Mouse (Mus musculus) kidney, embryonic 14.5 days (tissue): ENCODE results near the gene Dhx58. TPM values are rescaled to one million over a fixed set of nuclear protein-coding genes. Genes with fewer than 3 reads are reported as not detected.

Experiments used
- ATAC-seq: fragments of 200-750 bp; cut with Nextera tagmentation; 2 replicates; pipeline ENCODE4 v1.8.0; 2017; ENCODE audit warnings: moderate number of reproducible peaks, mild to moderate bottlenecking, moderate TSS enrichment, moderate library complexity; ENCODE audit not compliant: low FRiP score, low TSS enrichment
- H3K27ac ChIP-seq: fragments of 300-500 bp; sonication (generic); 2 replicates; pipeline ENCODE4 v1.5.1; 2014; ENCODE audit warnings: low read depth, mild to moderate bottlenecking, low read length, moderate library complexity, mixed read lengths
- H3K27me3 ChIP-seq: fragments of 300-500 bp; sonication (generic); 2 replicates; pipeline ENCODE4 v1.6.1; 2014; ENCODE audit warnings: mild to moderate bottlenecking, low read length; ENCODE audit not compliant: control insufficient read depth, insufficient read depth
- H3K36me3 ChIP-seq: fragments of 300-500 bp; sonication (generic); 2 replicates; pipeline ENCODE4 v1.6.1; 2014; ENCODE audit warnings: low read length, mixed read lengths; ENCODE audit not compliant: control insufficient read depth, insufficient read depth
- H3K4me1 ChIP-seq: fragments of 300-500 bp; sonication (generic); 2 replicates; pipeline ENCODE4 v1.6.1; 2014; ENCODE audit warnings: low read length, mixed read lengths; ENCODE audit not compliant: control insufficient read depth, insufficient read depth
- H3K4me2 ChIP-seq: fragments of 300-500 bp; sonication (generic); replicated peaks from 2 replicates; pipeline ENCODE4 v1.6.1; 2014; ENCODE audit warnings: low read depth, mild to moderate bottlenecking, low read length
- H3K4me3 ChIP-seq: fragments of 300-500 bp; sonication (generic); 2 replicates; pipeline ENCODE4 v1.5.1; 2014; ENCODE audit warnings: mild to moderate bottlenecking, low read length
- H3K9ac ChIP-seq: fragments of 300-500 bp; sonication (generic); 2 replicates; pipeline ENCODE4 v1.6.1; 2014; ENCODE audit warnings: low read depth, mild to moderate bottlenecking, low read length, moderate library complexity
- H3K9me3 ChIP-seq: fragments of 300-500 bp; sonication (generic); 2 replicates; pipeline ENCODE4 v1.6.1; 2016; ENCODE audit warnings: low read length; ENCODE audit not compliant: control insufficient read depth
- whole genome bisulfite sequencing: fragments of 180-500 bp; shearing (Covaris S2); extraction: QIAGEN DNeasy Blood & Tissue Kit; methylation state at CpG from one replicate; pipeline ENCODE4 v1.1.7; 2014; 5-methylcytosine and 5-hydroxymethylcytosine counted together
- polyA plus RNA-seq: library from polyadenylated mRNA; unstranded; fragments of >200 nt; fragmentation: Nextera tagmentation; extraction: Ambion mirVana; gene quantifications from 2 replicates; pipeline ENCODE4 v1.2.1, GENCODE M21; 2014

Gene Dhx58
- polyA plus RNA-seq, 1 experiment from 2014 or later: 3.2 TPM

- Histone ChIP-seq H3K27ac (no peak overlapping the region), H3K27me3 (no peaks in the 10 kb centered on the region), H3K36me3 (peaks cover 50% of the 10 kb centered on the region), H3K4me2 (no peak overlapping the region), H3K9ac (no peak overlapping the region), H3K9me3 (no peaks in the 10 kb centered on the region), H3K4me1 (peaks cover 15% of the 10 kb centered on the region), H3K4me3 (no peak overlapping the region)
- 90% methylated on average over 4 of the region's 4 CpGs for WGBS
- ATAC-seq: no peak
These were observed 14.8 kb upstream of the Dhx58 start for GRCm38 (mm10) chr11:100718866-100719265.

DNA sequence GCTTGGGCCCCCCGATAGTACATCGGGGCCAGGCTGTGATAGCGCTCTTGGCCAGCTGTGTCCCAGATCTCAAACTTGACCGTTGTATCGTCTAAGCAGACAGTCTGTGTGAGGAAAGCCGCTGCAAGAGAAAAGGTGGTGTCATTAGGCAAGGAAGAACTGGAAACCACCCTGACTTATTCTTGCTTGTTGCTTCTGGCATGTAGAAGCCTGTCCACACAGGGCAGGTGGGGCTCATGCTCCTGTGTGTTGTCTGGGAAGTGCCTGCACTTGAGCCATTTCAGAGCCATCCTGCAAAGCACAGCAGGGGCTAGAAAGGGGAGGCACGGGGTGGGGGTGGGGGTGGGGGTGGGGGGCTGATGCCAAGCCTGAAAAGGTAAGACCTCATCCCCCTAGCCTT is 14.4 kb upstream of the Dhx58 start:
- H3K4me3 ChIP-seq: no peak overlapping the region
- no peak overlapping the region for H3K4me2 ChIP-seq
- H3K9me3 ChIP-seq: no peaks in the 10 kb centered on the region
- no peak for ATAC-seq
- no peak overlapping the region for H3K27ac ChIP-seq
- H3K4me1 ChIP-seq: peaks cover 19% of the 10 kb centered on the region
- peaks cover 50% of the 10 kb centered on the region for H3K36me3 ChIP-seq
- 92% methylated on average over 7 of the region's 7 CpGs for WGBS
- H3K27me3 ChIP-seq: no peaks in the 10 kb centered on the region
- H3K9ac ChIP-seq: no peak overlapping the region

DNA sequence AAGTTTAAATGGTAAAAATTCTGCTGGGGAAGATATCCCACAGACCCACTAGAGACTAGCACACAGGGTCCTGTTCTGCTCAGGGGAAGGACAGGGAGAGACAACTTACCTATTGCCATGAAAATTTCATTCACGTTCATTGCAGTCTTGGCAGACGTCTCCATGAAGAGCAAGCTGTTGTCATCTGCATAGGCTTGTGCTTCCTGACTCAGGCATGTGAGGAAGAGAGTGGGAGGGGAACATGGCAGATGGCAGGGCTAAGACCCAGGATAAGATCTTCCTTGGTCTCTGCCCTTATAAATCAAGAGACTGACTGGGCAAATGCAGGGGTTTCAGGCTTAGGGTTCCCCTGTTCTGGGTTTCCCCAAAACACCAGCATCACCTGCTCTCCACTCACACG is 12.6 kb upstream of the Dhx58 start:
- H3K27me3 ChIP-seq: no peaks in the 10 kb centered on the region
- H3K4me2 ChIP-seq: no peak overlapping the region
- H3K36me3 ChIP-seq: peaks cover 50% of the 10 kb centered on the region
- H3K27ac ChIP-seq: no peak overlapping the region
- 88% methylated on average over 3 of the region's 3 CpGs for WGBS
- no peak overlapping the region for H3K9ac ChIP-seq
- no peak overlapping the region for H3K4me3 ChIP-seq
- H3K4me1 ChIP-seq: peaks cover 17% of the 10 kb centered on the region
- ATAC-seq: no peak
- H3K9me3 ChIP-seq: no peaks in the 10 kb centered on the region

GRCm38 (mm10) chr11:100714948-100715347 is 10.9 kb upstream of the Dhx58 start:
- H3K4me1 ChIP-seq: peaks cover 28% of the 10 kb centered on the region
- H3K9ac ChIP-seq: no peak overlapping the region
- ATAC-seq: no peak
- no peak overlapping the region for H3K4me2 ChIP-seq
- peaks cover 56% of the 10 kb centered on the region for H3K36me3 ChIP-seq
- H3K9me3 ChIP-seq: no peaks in the 10 kb centered on the region
- no peak overlapping the region for H3K4me3 ChIP-seq
- WGBS: 92% methylated on average over 6 of the region's 6 CpGs
- H3K27ac ChIP-seq: no peak overlapping the region
- H3K27me3 ChIP-seq: no peaks in the 10 kb centered on the region

DNA sequence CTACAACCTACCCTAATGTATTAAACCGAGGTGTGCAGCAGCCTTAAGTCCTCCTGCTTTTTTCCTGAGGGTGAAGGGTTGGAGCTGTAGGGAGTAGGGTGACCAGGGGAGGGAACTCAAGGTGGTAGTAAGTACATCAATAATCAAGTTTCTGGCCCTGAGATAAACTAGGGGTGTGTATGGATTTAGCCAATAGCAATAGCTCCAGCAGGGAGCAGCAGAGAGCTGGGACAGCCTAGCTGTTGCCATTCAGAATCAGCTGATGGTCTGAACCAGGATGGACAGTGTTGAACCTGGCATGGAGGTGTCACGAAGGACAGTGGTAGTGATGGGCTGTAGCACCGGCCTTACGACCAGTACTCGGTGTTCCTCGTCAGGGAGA is 10.5 kb upstream of the Dhx58 start:
- Histone ChIP-seq H3K36me3 (peaks cover 56% of the 10 kb centered on the region), H3K27ac (peak overlapping the region; percentile 67), H3K4me3 (no peak overlapping the region), H3K4me1 (peaks cover 28% of the 10 kb centered on the region), H3K9ac (no peak overlapping the region), H3K27me3 (no peaks in the 10 kb centered on the region), H3K9me3 (no peaks in the 10 kb centered on the region), H3K4me2 (peak overlapping the region; percentile 58)
- WGBS: 35% methylated on average over 6 of the region's 6 CpGs
- no peak for ATAC-seq

- peak within 1 kb of the TSS; percentile 50; the same call in 1 of the 2 replicates for H3K9ac ChIP-seq
- H3K36me3 ChIP-seq: peaks cover 56% of the 10 kb centered on the region
- peak; percentile 6; the same call in 1 of the 2 replicates for ATAC-seq
- peak within 1 kb of the TSS; percentile 58 for H3K4me2 ChIP-seq
- 3% methylated on average over 38 of the region's 38 CpGs for whole genome bisulfite sequencing
- peak within 1 kb of the TSS; percentile 29 for H3K4me3 ChIP-seq
- peak within 1 kb of the TSS; percentile 67 for H3K27ac ChIP-seq
- H3K9me3 ChIP-seq: no peaks in the 10 kb centered on the region
- H3K27me3 ChIP-seq: no peaks in the 10 kb centered on the region
- H3K4me1 ChIP-seq: peaks cover 28% of the 10 kb centered on the region
These were observed 9.9 kb upstream of the Dhx58 start, which contains the start of gene Hspb9 for GRCm38 (mm10) chr11:100713735-100714533. Gene Hspb9, plus strand, starts transcription at chr11:100713850.

GRCm38 (mm10) chr11:100713174-100713573 is 9.1 kb upstream of the Dhx58 start:
- Histone ChIP-seq H3K36me3 (peaks cover 56% of the 10 kb centered on the region), H3K4me1 (peaks cover 28% of the 10 kb centered on the region), H3K4me2 (peak overlapping the region; percentile 58), H3K27ac (peak overlapping the region; percentile 67; the same call in 1 of the 2 replicates), H3K9me3 (no peaks in the 10 kb centered on the region), H3K4me3 (peak overlapping the region; percentile 29; the same call in 1 of the 2 replicates), H3K27me3 (no peaks in the 10 kb centered on the region), H3K9ac (peak overlapping the region; percentile 50; the same call in 1 of the 2 replicates)
- 70% methylated on average over 4 of the region's 4 CpGs for WGBS
- no peak for ATAC-seq

DNA sequence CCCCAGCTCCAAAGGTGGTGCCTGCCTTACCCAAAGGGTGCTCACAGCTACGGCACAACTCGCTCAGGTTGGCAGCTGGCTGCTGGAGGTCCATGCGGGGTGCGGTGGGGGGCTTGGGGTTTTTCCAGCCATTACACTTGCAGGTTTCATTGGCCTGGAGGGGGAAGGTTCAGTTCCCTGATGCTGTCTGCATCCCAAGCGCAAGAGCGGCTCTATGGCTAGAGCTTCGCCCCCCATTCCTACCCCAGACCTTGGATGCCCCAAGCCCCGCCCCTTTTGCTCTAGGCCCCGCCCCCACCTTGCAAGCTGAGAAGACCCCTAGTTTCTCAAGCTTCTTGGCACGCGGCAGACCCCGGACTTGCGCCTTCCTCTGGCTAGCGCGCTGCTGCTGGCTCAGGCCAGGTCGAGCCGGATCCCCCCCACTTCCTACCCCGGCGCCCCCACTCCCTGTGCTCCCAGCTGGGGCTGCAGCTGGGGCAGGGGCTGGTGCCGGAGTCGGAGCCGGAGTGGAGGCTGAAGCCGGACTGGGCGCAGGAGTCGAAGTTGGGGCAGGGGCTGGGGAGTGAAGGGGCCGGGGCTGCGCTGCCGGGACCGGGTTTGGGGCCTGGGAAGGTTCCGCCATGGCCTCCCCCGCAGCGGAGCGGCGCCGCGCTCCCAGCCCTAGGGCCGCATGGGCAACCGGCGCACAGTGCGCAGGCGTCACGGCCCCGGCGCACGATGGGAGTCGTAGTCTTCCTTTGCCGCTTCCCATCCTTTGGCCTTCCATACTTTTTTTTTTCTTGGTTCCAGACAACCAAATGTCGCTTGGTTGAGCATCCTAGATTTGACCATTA is 7.9 kb upstream of the Dhx58 start, which contains the start of gene Kat2a:
TSS of gene Kat2a (minus strand) at position 683 of the 833 bp plus-strand sequence.
- H3K4me2 ChIP-seq: peak within 1 kb of the TSS; percentile 69
- no peaks in the 10 kb centered on the region for H3K9me3 ChIP-seq
- H3K36me3 ChIP-seq: peaks cover 58% of the 10 kb centered on the region
- peak within 1 kb of the TSS; percentile 96 for H3K9ac ChIP-seq
- H3K4me3 ChIP-seq: peak within 1 kb of the TSS; percentile 91
- WGBS: 1% methylated on average over 47 of the region's 48 CpGs
- peak within 1 kb of the TSS; percentile 83; the same call in 1 of the 2 replicates for H3K27ac ChIP-seq
- peak; percentile 87 for ATAC-seq
- peaks cover 28% of the 10 kb centered on the region for H3K4me1 ChIP-seq
- H3K27me3 ChIP-seq: no peaks in the 10 kb centered on the region
